Mouse (Mus musculus) olfactory bulb, adult 2 months (tissue): ENCODE measurements around the gene Sgca.

Experiments
- CTCF ChIP-seq: fragments of 200-500 bp; IDR thresholded peaks from 2 replicates; pipeline ENCODE4 v1.5.1; 2012; ENCODE audit warnings: low read depth, mild to moderate bottlenecking, low read length, moderate library complexity; ENCODE audit not compliant: insufficient read depth
- POLR2A ChIP-seq: fragments of 200-500 bp; IDR thresholded peaks from 2 replicates; pipeline ENCODE4 v1.6.1; 2012; ENCODE audit warnings: mild to moderate bottlenecking, low read depth, low read length, moderate library complexity; ENCODE audit not compliant: insufficient read depth

DNA sequence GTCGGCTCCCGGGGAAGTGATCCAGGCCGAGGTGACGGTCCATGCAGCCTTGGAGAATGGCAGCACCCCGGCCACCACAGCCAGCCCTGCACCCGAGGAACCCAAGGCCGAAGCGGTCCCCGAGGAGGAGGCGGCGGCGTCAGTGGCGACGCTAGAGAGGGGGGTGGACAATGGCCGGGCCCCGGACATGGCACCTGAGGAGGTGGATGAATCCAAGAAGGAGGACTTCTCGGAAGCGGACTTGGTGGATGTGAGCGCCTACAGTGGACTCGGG is 16.3 kb upstream of the Sgca start:
- no peak for TF ChIP-seq CTCF
- no peak for TF ChIP-seq POLR2A
